Mouse (Mus musculus): ENCODE measurements around the gene Olfr983. TPM values are rescaled to one million over a fixed set of nuclear protein-coding genes. Genes with fewer than 3 reads are reported as not detected.

Gene Olfr983
- polyA plus RNA-seq, 1 experiment from 2014 or later, result not detected

Other genes starting within 250 kb of the Olfr983 start
- gene Olfr972, start 227.2 kb downstream of the Olfr983 start, polyA plus RNA-seq (2015; fragmentation: Nextera tagmentation; extraction: Ambion mirVana), result not detected in 2 replicates
- not detected in 2 replicates for gene Olfr229, start 186.3 kb downstream of the Olfr983 start, polyA plus RNA-seq (2015; fragmentation: Nextera tagmentation; extraction: Ambion mirVana)
- not detected in 2 replicates for gene Olfr974, start 156.1 kb downstream of the Olfr983 start, polyA plus RNA-seq (2015; fragmentation: Nextera tagmentation; extraction: Ambion mirVana)
- not detected in 2 replicates for gene Olfr975, start 141.5 kb downstream of the Olfr983 start, polyA plus RNA-seq (2015; fragmentation: Nextera tagmentation; extraction: Ambion mirVana)
- not detected in 2 replicates for gene Olfr976, start 132.5 kb downstream of the Olfr983 start, polyA plus RNA-seq (2015; fragmentation: Nextera tagmentation; extraction: Ambion mirVana)
- not detected in 2 replicates for gene Olfr978, start 101.5 kb downstream of the Olfr983 start, polyA plus RNA-seq (2015; fragmentation: Nextera tagmentation; extraction: Ambion mirVana)
- not detected in 2 replicates for gene Olfr979, start 90.1 kb downstream of the Olfr983 start, polyA plus RNA-seq (2015; fragmentation: Nextera tagmentation; extraction: Ambion mirVana)
- gene Olfr980, start 84.0 kb downstream of the Olfr983 start, polyA plus RNA-seq (2015; fragmentation: Nextera tagmentation; extraction: Ambion mirVana), result not detected in 2 replicates
- not detected in 2 replicates for gene Olfr981, start 72.1 kb downstream of the Olfr983 start, polyA plus RNA-seq (2015; fragmentation: Nextera tagmentation; extraction: Ambion mirVana)
- gene Olfr982, start 19.8 kb downstream of the Olfr983 start, polyA plus RNA-seq (2015; fragmentation: Nextera tagmentation; extraction: Ambion mirVana), result not detected in 2 replicates
- not detected in 2 replicates for gene Olfr984, start 20.6 kb upstream of the Olfr983 start, polyA plus RNA-seq (2015; fragmentation: Nextera tagmentation; extraction: Ambion mirVana)
- gene Olfr985, start 36.6 kb upstream of the Olfr983 start, polyA plus RNA-seq (2015; fragmentation: Nextera tagmentation; extraction: Ambion mirVana), result not detected in 2 replicates
- gene Tmem225, start 54.5 kb upstream of the Olfr983 start, polyA plus RNA-seq (2015; fragmentation: Nextera tagmentation; extraction: Ambion mirVana), result not detected in 2 replicates
- gene Olfr986, start 87.3 kb upstream of the Olfr983 start, polyA plus RNA-seq (2015; fragmentation: Nextera tagmentation; extraction: Ambion mirVana), result 0.05 TPM in 1 of 2 replicates, not detected in the other
- gene Zfp202, start 98.7 kb upstream of the Olfr983 start, polyA plus RNA-seq (2015; fragmentation: Nextera tagmentation; extraction: Ambion mirVana), result 6.8 and 8.4 TPM in 2 replicates
- 35.7 and 45.7 TPM in 2 replicates for gene Scn3b, start 175.6 kb upstream of the Olfr983 start, polyA plus RNA-seq (2015; fragmentation: Nextera tagmentation; extraction: Ambion mirVana)